Comparison of ENCODE assay signal across 8 mouse cellular contexts in the genomic region with DNA sequence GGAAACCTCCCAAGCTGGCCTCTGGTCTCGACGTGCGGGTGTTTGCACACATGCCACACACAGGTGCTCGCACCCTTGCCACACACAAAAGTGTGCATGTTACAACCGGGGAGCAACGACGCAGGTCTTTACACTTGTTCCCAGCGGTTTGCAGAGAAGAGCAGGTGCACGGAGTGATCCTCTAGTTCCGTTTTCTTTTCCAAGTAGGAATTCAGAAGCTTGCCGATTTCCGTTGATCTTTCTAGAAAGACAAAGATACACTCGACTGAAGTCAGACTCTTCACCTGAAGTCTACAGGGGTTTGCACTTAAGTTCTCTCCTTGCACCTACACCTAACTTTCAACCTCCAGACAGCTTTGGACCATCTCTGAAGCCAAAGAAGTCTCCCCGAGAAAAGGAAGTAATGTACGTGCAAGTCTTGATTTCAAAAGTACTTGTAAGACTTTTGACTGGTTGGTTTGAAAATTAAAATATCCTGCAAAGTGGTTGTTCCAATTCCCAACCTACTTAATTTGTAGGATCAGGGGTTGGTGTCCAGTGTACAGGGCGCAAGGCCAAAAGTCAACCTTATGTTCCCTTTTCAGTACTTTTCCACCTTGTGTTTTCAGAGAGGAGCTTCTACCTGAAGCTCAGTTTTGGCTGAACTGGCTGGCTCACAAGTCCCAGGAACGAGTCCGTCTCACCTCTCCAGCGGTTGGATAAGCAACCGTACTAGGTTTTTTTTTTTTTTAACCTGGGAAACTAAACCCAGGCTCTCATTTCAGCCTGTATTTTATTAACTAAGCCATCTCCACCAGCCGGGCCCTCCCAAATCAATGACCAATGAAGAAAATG. TPM values are rescaled to one million over a fixed set of nuclear protein-coding genes. Genes with fewer than 3 reads are reported as not detected.
DNase-seq lines count a peak whose midpoint lies in the region; ATAC-seq and TF ChIP-seq lines count a peak whose summit lies in the region.

No protein-coding gene starts in this region.

- TF ChIP-seq CTCF in thymus, adult 2 months (IDR thresholded peaks at IDR 0.05; ENCODE audit: borderline replicate concordance, control insufficient read depth, extremely low read depth, insufficient read depth, low read length, poor library complexity): no peak

- peak overlapping the region; percentile 94 for H3K9ac ChIP-seq in liver, embryonic 11.5 days (ENCODE audit: low read depth, low read length)

- no peak for TF ChIP-seq POLR2A in thymus, adult 2 months (IDR thresholded peaks at IDR 0.05; ENCODE audit: control insufficient read depth, extremely low read depth, insufficient read depth, low read length, poor library complexity)

- H3K4me3 ChIP-seq in thymus, adult 2 months (ENCODE audit: control insufficient read depth, insufficient read depth, low read length): peak overlapping the region; percentile 95
- peak overlapping the region; percentile 88 for H3K4me3 ChIP-seq in liver, embryonic 11.5 days (ENCODE audit: low read depth, low read length)

- H3K27ac ChIP-seq in thymus, adult 2 months (ENCODE audit: control insufficient read depth, insufficient read depth, low read length): peak overlapping the region; percentile 20; the same call in 1 of the 2 replicates
- peak overlapping the region; percentile 95 for H3K27ac ChIP-seq in liver, embryonic 11.5 days (ENCODE audit: low read depth, low read length)

- 65% methylated on average over 21 of the region's 21 CpGs for WGBS in thymus, adult 2 months
- 62% methylated on average over 21 of the region's 21 CpGs for WGBS in liver, embryonic 11.5 days

- DNase-seq in cerebellum, adult 9-10 months: peak; percentile 69
- DNase-seq in cerebellum, adult 18-20 months: no peak
- no peak for DNase-seq in thymus, adult 2 months
- no peak for DNase-seq in thymus, postnatal 4 days
- DNase-seq in liver, embryonic 11.5 days (ENCODE audit: low spot score): no peak
- no peak for DNase-seq in natural killer cell, adult 2 months (ENCODE audit: low spot score in 2 of 2)
- no peak for DNase-seq in urinary bladder, postnatal 10 days (ENCODE audit: low spot score)
- no peak for DNase-seq in yolk sac, embryonic 10.5 days (ENCODE audit: low spot score)

- no peaks in the 10 kb centered on the region for H3K9me3 ChIP-seq in liver, embryonic 11.5 days (ENCODE audit: control insufficient read depth, low read length)

- H3K4me1 ChIP-seq in thymus, adult 2 months (replicated peaks; ENCODE audit: control insufficient read depth, insufficient read depth, low read length): peaks cover 20% of the 10 kb centered on the region
- peaks cover 34% of the 10 kb centered on the region for H3K4me1 ChIP-seq in liver, embryonic 11.5 days (replicated peaks; ENCODE audit: control insufficient read depth, insufficient read depth, low read length)

- no peaks in the 10 kb centered on the region for H3K36me3 ChIP-seq in thymus, adult 2 months (ENCODE audit: control insufficient read depth, insufficient read depth, low read length)
- peaks cover 22% of the 10 kb centered on the region for H3K36me3 ChIP-seq in liver, embryonic 11.5 days (ENCODE audit: control insufficient read depth, insufficient read depth, low read length)

- no peaks in the 10 kb centered on the region for H3K27me3 ChIP-seq in thymus, adult 2 months (ENCODE audit: control insufficient read depth, insufficient read depth, low read length)
- no peaks in the 10 kb centered on the region for H3K27me3 ChIP-seq in liver, embryonic 11.5 days (replicated peaks; ENCODE audit: control insufficient read depth, insufficient read depth, low read length)

- ATAC-seq in liver, embryonic 11.5 days (replicated peaks; ENCODE audit: low FRiP score): no peak

- peak overlapping the region; percentile 77 for H3K4me2 ChIP-seq in liver, embryonic 11.5 days

RNA-seq across cellular contexts. Expression of a gene that starts 0.8 kb away (rescaled TPM):
- polyA plus RNA-seq in thymus, adult 2 months (2012; rRNA removed): 146 and 149 TPM in 2 replicates
- 297 and 324 TPM in 2 replicates for polyA plus RNA-seq in liver, embryonic 11.5 days (2014; fragmentation: Nextera tagmentation; extraction: Ambion mirVana)

RNA-seq across cellular contexts. Expression of a gene that starts 2.9 kb away (rescaled TPM):
- polyA plus RNA-seq in thymus, adult 2 months (2012; rRNA removed): 10.9 and 11.0 TPM in 2 replicates
- polyA plus RNA-seq in liver, embryonic 11.5 days (2014; fragmentation: Nextera tagmentation; extraction: Ambion mirVana): 23.1 and 24.2 TPM in 2 replicates

RNA-seq across cellular contexts. Expression of a gene that starts 23.8 kb away (rescaled TPM):
- 29.3 and 41.7 TPM in 2 replicates for polyA plus RNA-seq in thymus, adult 2 months (2012; rRNA removed)
- polyA plus RNA-seq in liver, embryonic 11.5 days (2014; fragmentation: Nextera tagmentation; extraction: Ambion mirVana): 10.1 and 12.3 TPM in 2 replicates

RNA-seq across cellular contexts. Expression of a gene that starts 46.2 kb away (rescaled TPM):
- polyA plus RNA-seq in thymus, adult 2 months (2012; rRNA removed): 34.5 and 38.9 TPM in 2 replicates
- 28.9 and 31.7 TPM in 2 replicates for polyA plus RNA-seq in liver, embryonic 11.5 days (2014; fragmentation: Nextera tagmentation; extraction: Ambion mirVana)

RNA-seq across cellular contexts. Expression of a gene that starts 49.6 kb away (rescaled TPM):
- 69.1 and 75.6 TPM in 2 replicates for polyA plus RNA-seq in thymus, adult 2 months (2012; rRNA removed)
- 86.2 and 87.6 TPM in 2 replicates for polyA plus RNA-seq in liver, embryonic 11.5 days (2014; fragmentation: Nextera tagmentation; extraction: Ambion mirVana)
